Mouse (Mus musculus): Measurements from ENCODE around the gene Nabp2. TPM values are rescaled to one million over a fixed set of nuclear protein-coding genes. Genes with fewer than 3 reads are reported as not detected.

Nabp2 gene
- polyA plus RNA-seq (2012; ENCODE audit: insufficient read depth, low replicate concordance): 458 and 1,055 TPM in 2 replicates

GRCm38 (mm10) chr10:128411211-128412054, at the start of gene Nabp2, which contains the start of gene Rnf41:
TSS of gene Nabp2 (minus strand) at chr10:128411492.
TSS of gene Rnf41 (plus strand) at chr10:128411657.
- H3K4me3 ChIP-seq (replicated peaks): peak within 1 kb of the TSS; percentile 94

DNA sequence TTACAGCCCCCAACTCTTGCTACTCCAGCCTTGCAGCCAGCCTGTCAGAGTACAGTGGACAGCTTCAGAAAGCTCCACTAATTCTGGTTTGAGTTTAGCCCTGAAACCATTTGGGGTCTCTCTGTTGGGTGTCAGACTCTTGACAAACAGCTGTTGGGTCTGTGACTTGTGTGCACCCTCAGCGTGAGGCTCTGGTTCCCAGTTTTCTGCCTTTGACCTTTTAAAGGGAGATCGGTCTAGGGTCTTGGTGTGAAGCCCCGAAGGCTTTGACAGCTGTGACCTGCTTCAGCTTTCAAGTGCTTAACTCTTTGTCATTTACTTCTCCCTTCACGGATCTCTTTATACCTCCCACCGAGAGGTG, 49.0 kb upstream of the Nabp2 start:
- TF ChIP-seq GATA1 (IDR thresholded peaks at IDR 0.05; ENCODE audit: borderline replicate concordance, low read length) (no peak), FLI1 (IDR thresholded peaks at IDR 0.05; ENCODE audit: low read length) (no peak)
- Histone ChIP-seq H3K9me3 (no peaks in the 10 kb centered on the region), H3K4me1 (peaks cover 41% of the 10 kb centered on the region), H3K36me3 (replicated peaks; ENCODE audit: low read length) (peaks cover 46% of the 10 kb centered on the region), H3K27me3 (replicated peaks) (no peaks in the 10 kb centered on the region), H3K4me3 (replicated peaks) (peak overlapping the region; percentile 98)

More at GRCm38 (mm10) chr10:128411211-128412054, at the start of gene Nabp2, which contains the start of gene Rnf41:
- H3K27me3 ChIP-seq (replicated peaks): no peaks in the 10 kb centered on the region
- TF ChIP-seq FLI1 (IDR thresholded peaks at IDR 0.05; ENCODE audit: low read length) (0 out of 2 replicates have a peak, but pooled peaks have one; percentile 28), GATA1 (IDR thresholded peaks at IDR 0.05; ENCODE audit: borderline replicate concordance, low read length) (no peak)
- H3K9me3 ChIP-seq: no peaks in the 10 kb centered on the region
- peaks cover 55% of the 10 kb centered on the region for H3K36me3 ChIP-seq (replicated peaks; ENCODE audit: low read length)
- H3K4me1 ChIP-seq: peaks cover 57% of the 10 kb centered on the region

GRCm38 (mm10) chr10:128459409-128460269, 48.3 kb upstream of the Nabp2 start:
- Histone ChIP-seq H3K27me3 (replicated peaks) (no peaks in the 10 kb centered on the region), H3K9me3 (no peaks in the 10 kb centered on the region)
- TF ChIP-seq FLI1 (IDR thresholded peaks at IDR 0.05; ENCODE audit: low read length) (no peak), GATA1 (IDR thresholded peaks at IDR 0.05; ENCODE audit: borderline replicate concordance, low read length) (no peak)

DNA sequence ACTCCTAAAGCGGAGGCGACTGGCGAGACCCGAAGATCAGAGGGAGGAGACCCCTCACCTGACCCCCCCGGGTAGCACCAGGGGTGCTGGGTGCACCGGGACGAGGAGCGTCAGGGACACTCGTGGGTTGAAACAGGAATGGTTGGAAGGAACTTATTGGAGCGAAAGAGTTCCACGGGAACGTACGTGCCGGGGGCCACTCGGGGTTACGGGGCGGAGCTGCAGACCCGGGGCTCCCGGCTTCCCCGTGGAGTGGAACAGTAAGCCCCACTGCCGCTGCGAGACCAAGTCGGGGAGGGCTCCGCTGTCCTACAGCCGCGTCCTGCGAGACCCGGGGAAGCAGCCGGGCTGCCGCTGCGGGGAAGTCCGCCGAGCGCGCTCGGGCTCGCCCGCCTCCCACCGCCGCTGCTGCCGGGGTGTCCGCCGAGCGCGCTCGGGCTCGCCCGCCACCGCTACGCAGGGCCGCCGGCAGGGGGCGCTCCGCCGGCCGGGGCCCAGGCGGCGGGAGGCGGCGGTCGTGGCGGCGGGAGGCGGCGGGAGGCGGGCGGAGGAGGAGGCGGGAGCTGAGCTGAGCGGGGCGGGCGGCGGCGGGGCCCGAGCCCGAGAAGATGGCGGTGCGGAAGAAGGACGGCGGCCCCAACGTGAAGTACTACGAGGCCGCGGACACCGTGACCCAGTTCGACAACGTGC, 47.6 kb upstream of the Nabp2 start, which contains the start of gene Smarcc2:
Gene Smarcc2, plus strand, starts transcription at position 530 of the 690 bp plus-strand sequence.
- Histone ChIP-seq H3K9me3 (no peaks in the 10 kb centered on the region), H3K36me3 (replicated peaks; ENCODE audit: low read length) (peaks cover 33% of the 10 kb centered on the region), H3K27me3 (replicated peaks) (no peaks in the 10 kb centered on the region), H3K4me3 (replicated peaks) (peak within 1 kb of the TSS; percentile 98), H3K4me1 (peaks cover 48% of the 10 kb centered on the region)
- no peak for TF ChIP-seq FLI1 (IDR thresholded peaks at IDR 0.05; ENCODE audit: low read length)
- no peak for TF ChIP-seq GATA1 (IDR thresholded peaks at IDR 0.05; ENCODE audit: borderline replicate concordance, low read length)

More at GRCm38 (mm10) chr10:128459409-128460269, 48.3 kb upstream of the Nabp2 start:
- Histone ChIP-seq H3K36me3 (replicated peaks; ENCODE audit: low read length) (peaks cover 40% of the 10 kb centered on the region), H3K4me3 (replicated peaks) (peak overlapping the region; percentile 98), H3K4me1 (peaks cover 47% of the 10 kb centered on the region)

GRCm38 (mm10) chr10:128458348-128458718, 47.0 kb upstream of the Nabp2 start:
- no peak for TF ChIP-seq GATA1 (IDR thresholded peaks at IDR 0.05; ENCODE audit: borderline replicate concordance, low read length)
- TF ChIP-seq FLI1 (IDR thresholded peaks at IDR 0.05; ENCODE audit: low read length): no peak
- peaks cover 27% of the 10 kb centered on the region for H3K36me3 ChIP-seq (replicated peaks; ENCODE audit: low read length)
- H3K9me3 ChIP-seq: no peaks in the 10 kb centered on the region
- H3K4me1 ChIP-seq: peaks cover 50% of the 10 kb centered on the region
- peak overlapping the region; percentile 98 for H3K4me3 ChIP-seq (replicated peaks)
- no peaks in the 10 kb centered on the region for H3K27me3 ChIP-seq (replicated peaks)

DNA sequence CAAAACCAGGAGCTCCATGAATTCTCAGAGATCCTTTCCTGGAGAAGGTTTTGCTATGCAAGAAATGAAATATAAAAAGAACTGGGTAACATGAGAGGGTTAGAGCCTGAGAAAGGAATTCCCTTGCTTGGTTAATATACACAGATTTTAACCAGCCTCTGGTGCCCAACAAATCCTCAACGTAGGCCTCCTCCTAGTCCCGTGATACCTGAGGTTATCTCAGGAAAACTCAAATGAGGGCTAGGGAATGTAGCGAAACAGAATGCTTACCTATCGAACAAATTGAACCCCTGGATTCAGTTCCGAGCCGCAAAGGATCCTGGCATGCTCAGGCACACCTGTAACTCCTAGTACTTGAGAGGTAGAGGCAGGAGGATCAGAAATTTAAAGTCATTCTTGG, 46.4 kb upstream of the Nabp2 start:
- no peaks in the 10 kb centered on the region for H3K9me3 ChIP-seq
- no peak for TF ChIP-seq FLI1 (IDR thresholded peaks at IDR 0.05; ENCODE audit: low read length)
- TF ChIP-seq GATA1 (IDR thresholded peaks at IDR 0.05; ENCODE audit: borderline replicate concordance, low read length): no peak
- H3K4me3 ChIP-seq (replicated peaks): no peak overlapping the region
- H3K4me1 ChIP-seq: peaks cover 52% of the 10 kb centered on the region
- H3K27me3 ChIP-seq (replicated peaks): no peaks in the 10 kb centered on the region
- peaks cover 21% of the 10 kb centered on the region for H3K36me3 ChIP-seq (replicated peaks; ENCODE audit: low read length)

DNA sequence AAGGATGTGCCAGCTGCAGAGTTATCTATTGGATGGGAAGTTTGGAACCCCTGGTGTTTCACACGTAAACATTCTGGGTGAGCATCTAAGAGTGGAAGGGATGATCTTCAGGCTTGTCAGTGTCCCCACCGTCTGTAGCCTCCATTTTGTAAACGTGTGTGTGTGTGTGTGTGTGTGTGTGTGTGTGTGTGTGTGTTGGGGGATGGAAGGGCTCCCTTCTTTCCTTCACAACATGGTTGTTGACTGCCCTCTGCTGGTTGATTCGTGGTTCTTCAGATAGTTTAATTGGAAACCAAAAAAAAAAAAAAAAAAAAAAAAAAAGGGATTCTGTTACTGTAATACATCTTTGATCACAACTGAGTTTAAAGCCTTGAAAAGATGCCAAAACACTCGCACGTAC, 44.0 kb upstream of the Nabp2 start:
- Histone ChIP-seq H3K36me3 (replicated peaks; ENCODE audit: low read length) (no peaks in the 10 kb centered on the region), H3K9me3 (no peaks in the 10 kb centered on the region), H3K27me3 (replicated peaks) (no peaks in the 10 kb centered on the region), H3K4me1 (peaks cover 45% of the 10 kb centered on the region), H3K4me3 (replicated peaks) (peak overlapping the region; percentile 84)
- TF ChIP-seq GATA1 (IDR thresholded peaks at IDR 0.05; ENCODE audit: borderline replicate concordance, low read length) (no peak), FLI1 (IDR thresholded peaks at IDR 0.05; ENCODE audit: low read length) (no peak; the same call in 1 of the 2 replicates)

GRCm38 (mm10) chr10:128454471-128454870, 43.2 kb upstream of the Nabp2 start:
- TF ChIP-seq GATA1 (IDR thresholded peaks at IDR 0.05; ENCODE audit: borderline replicate concordance, low read length) (no peak), FLI1 (IDR thresholded peaks at IDR 0.05; ENCODE audit: low read length) (no peak)
- Histone ChIP-seq H3K4me1 (peaks cover 38% of the 10 kb centered on the region), H3K9me3 (no peaks in the 10 kb centered on the region), H3K36me3 (replicated peaks; ENCODE audit: low read length) (no peaks in the 10 kb centered on the region), H3K4me3 (replicated peaks) (no peak overlapping the region), H3K27me3 (replicated peaks) (no peaks in the 10 kb centered on the region)

GRCm38 (mm10) chr10:128451014-128451413, 39.7 kb upstream of the Nabp2 start:
- H3K4me3 ChIP-seq (replicated peaks): no peak overlapping the region
- H3K27me3 ChIP-seq (replicated peaks): no peaks in the 10 kb centered on the region
- no peaks in the 10 kb centered on the region for H3K9me3 ChIP-seq
- H3K36me3 ChIP-seq (replicated peaks; ENCODE audit: low read length): no peaks in the 10 kb centered on the region
- TF ChIP-seq GATA1 (IDR thresholded peaks at IDR 0.05; ENCODE audit: borderline replicate concordance, low read length): no peak
- TF ChIP-seq FLI1 (IDR thresholded peaks at IDR 0.05; ENCODE audit: low read length): no peak
- peaks cover 26% of the 10 kb centered on the region for H3K4me1 ChIP-seq
